Mouse (Mus musculus): Measurements from ENCODE around the gene Sgms1.

GRCm38 (mm10) chr19:32340168-32340567 lies 49.3 kb downstream of the Sgms1 start:
- TF ChIP-seq CTCF (IDR thresholded peaks at IDR 0.05; ENCODE audit: low read depth, low read length) (no peak), POLR2A (IDR thresholded peaks at IDR 0.05; ENCODE audit: borderline replicate concordance, low read depth, low read length) (no peak)
